Mouse (Mus musculus) gastrocnemius, postnatal 36 days (tissue): ENCODE measurements at regions not wholly inside any gene's neighbourhood (a gene's known extent, or its start where the extent isn't known, plus 50 kb on each side); places are given as distances from the start of the nearest gene placed in this dataset.

Experiments used
- DNase-seq, 2 experiments: peaks; one replicate each; pipeline ENCODE4 v3.0.0; 2022
- intact Hi-C: fragments of 180-260 bp; cut with DNase I; formaldehyde crosslinking; loops from one replicate; pipeline ENCODE4 v1.15.1; 2025

DNA sequence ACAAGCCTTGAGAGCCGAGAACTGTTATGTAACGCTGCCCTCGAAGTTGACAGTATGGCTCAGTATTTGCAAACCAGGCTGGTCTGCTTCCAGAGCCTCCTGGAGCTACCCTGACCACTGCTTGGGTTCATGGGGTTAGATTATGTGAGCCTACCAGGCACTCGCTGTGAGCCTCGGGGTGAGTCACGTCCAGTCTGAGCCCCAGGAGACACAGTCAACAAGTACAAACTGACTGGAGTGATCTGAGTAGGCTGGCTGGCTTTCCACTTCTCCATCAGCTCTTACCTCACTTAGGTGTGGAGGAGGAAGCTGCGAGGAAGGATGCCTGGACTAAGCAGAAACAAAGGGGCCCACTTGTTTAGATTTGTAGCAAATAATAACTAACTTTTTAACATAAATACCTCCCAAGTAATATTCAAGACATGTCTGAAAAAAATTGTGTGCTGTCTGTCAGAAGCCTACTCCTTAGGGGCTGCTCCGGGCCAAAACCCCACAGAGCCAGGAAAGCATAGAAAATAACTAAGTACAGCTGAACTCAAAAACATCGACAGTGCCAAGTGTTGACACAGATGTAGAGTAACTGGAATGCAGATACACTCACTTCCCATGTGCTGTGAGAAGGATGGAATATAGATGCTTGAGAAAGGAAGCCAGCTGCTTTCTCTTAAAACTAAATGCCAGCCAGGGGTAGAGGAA lies 77.6 kb downstream of the Zfp36l2 start:
- intact Hi-C loops, result loop anchor here (5.0 kb wide), 2 partner anchors 83 to 208 kb away; no protein-coding TSS in a partner anchor
- peak in 1 of 2 experiments; percentile 53 for DNase-seq

DNA sequence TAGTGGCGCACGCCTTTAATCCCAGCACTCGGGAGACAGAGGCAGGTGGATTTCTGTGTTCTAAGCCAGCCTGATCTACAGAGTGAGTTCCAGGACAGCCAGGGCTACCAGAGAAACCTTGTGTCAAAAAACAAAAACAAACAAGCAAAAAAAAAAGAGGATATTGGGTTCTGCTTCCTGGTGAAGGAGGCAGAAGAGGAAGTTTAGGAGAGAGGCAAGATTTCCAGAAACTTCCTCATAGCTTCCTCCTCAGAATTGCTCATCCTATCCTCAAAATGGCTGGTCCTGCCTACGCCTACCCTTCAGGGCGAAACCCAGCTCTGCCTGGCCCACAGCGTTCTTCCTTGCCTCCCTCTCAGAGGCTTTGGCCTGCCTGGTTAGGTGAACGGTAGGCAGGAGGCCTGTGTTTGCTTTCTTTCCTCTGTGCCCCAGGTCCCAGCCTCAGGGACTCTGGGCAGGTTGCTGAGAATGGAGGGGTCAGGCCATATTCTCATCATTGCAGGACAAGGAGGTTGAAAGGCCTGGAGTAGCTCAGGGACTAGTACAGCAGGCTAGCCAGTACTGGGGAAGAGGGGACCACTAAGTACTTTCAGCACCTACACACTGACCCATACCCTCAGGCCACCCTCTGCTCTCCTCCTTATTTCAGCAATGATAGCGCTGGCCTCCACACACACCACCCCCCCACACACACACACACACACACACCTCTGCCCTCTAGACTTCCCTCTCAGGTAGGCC lies 79.6 kb downstream of the Zfp36l2 start:
- DNase-seq, result no peak
- intact Hi-C loops, result no loop called here

DNA sequence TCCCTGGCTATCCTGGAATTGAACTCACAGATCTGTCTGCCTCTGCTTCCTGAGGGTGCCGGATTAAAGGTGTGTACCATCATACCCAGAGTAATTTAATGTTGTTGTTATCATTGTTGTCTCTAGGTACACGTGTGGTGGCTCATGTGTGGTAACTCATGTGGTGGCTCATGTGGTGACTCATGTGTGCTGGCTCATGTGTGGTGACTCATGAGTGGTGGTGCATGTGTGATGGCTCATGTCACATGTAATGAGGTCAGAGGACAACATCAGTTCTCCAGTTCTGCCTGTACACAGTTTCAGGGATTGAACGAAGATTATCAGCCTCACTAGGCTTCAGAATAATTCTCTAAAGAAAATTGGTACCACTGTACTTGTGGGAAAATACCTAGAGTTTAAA lies 80.2 kb downstream of the Zfp36l2 start:
- intact Hi-C loops, result no loop called here
- no peak for DNase-seq

GRCm38 (mm10) chr17:84104242-84104641 lies 83.5 kb downstream of the Zfp36l2 start:
- DNase-seq, result no peak
- intact Hi-C loops, result no loop called here

DNA sequence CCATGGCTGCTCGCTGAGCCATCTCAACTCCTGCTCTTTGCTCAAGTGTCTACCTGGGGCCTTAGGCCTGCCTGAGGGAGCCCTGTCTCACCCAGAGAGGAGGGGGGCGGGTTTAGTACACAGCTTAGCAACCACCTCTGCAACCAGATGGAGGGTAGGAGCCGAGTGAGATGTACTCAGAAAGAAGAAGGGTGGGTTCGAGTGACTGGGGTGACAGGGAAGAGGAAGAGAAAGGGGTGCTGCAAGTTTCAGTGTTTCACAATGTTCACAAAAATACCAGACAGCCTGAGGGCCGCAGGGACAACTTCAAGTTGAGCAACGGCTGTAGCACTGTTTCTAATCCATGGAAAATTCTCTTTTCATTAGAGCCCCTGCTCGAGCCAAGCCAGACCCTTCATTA lies 84.4 kb downstream of the Zfp36l2 start:
- intact Hi-C loops, result no loop called here
- DNase-seq, result no peak

GRCm38 (mm10) chr17:84101652-84102051 lies 86.1 kb downstream of the Zfp36l2 start:
- DNase-seq, result no peak
- intact Hi-C loops, result no loop called here

DNA sequence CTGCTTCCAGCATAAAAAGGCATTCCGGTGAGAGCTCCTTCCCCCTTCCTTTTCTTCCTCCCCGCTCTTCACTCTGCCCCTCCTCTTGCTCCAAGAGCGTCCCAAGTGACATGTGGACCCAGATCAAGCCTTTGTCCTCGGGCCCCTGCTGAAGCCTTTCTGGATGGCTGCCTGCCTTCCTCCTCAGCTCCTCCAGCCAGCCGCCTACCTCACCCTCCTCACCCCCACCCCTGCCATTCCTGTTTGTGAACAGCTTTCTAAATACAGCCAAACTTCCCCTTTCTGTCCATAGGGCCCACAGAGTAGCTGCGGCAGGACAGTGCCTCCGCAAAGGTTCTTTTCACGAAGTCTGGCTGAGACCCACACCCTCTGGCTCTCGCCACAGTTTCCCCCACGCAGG lies 87.2 kb downstream of the Zfp36l2 start:
- intact Hi-C loops, result no loop called here
- no peak for DNase-seq

DNA sequence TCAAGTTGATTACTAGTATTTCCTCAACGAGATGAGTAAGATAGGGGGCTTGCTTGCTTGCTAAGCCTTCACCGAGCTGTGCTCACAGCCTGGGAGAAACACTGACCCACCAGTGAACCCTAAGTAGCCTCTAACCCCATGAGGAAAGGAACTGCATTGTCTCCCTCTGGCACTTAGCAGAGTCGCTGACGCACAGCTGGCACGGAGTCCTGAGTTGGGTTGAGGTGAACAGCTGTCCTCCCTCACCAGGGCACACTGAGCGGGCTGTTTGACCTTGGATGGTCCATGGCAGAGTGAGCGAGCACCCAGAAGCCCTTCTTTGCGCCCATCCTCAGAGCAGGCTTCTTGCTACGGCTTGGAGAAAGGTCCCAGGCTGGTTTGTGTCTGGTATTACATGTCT lies 88.0 kb downstream of the Zfp36l2 start:
- intact Hi-C loops, result no loop called here
- no peak for DNase-seq

DNA sequence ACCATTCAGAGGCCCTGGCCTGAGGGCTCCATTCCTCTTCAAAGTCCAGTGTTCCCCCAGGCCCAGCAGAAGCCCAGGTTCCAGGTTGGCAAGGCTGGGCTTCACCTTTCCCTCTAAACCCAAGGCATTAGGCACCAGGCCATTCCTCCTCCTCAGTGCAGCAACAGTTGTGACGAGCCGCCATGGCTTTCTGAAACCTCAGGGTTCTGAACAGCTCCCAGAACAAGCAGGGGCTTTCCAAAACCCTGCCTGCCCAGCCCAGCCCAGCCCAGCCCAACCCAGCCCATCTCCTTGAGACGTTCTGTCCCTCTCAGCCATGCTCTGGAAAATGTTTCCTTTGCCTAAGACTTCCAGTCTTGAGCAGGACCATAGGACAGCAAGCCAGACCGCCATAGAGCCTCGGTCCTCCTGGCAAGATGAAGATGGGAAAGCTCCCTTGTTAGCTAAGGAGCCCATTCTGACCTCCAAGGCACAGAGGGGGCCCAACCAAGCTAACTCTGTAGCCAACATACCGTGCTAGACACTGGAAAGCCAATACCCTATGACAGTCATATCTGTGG lies 89.8 kb downstream of the Zfp36l2 start:
- intact Hi-C loops, result no loop called here
- no peak for DNase-seq

GRCm38 (mm10) chr17:84097286-84097685 lies 90.5 kb downstream of the Zfp36l2 start:
- intact Hi-C loops, result no loop called here
- DNase-seq, result no peak

DNA sequence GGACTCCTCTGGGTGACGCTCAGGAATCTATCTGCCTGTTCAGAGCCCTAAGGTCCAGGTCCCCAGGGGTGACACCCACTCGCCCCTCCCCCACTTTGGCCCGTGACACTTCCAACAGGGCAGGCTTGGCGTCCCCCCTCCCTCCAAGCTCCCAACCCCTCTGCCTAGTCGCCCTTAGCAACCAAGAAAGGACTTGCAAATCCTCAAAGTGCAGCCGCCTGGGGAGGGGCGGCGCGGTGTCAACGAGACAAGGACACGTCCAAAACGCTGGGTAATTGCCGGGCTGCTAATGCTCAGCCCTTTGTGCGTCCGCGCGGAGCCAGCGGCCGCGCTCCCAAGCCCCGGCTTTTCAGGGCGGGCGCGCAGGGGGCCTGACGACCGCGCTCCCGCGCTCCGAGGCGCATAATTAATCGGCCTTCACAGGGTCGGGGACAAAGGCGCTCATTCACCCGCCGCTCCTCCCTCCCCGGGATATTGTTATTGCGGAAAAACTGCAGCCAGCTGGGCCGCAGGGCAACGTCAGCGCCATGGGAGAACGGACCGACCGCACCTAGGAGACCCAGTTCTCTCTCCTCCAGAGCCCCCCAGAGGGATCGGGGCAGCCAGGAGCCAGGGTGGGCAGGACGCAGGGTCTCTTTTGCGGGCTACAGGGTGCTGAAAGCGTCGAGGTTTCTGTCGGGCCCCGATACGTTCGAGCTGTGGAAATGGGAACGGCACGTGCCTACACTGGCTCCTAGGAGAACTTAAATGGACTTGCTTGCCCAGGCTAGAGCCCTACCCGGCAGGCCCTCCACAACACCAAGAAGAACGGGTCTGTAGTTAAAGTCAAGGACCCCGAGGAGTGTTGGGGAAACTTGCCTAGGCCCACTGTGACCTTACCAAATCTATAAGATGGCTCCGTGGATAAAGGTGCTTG lies 91.1 kb downstream of the Zfp36l2 start:
- intact Hi-C loops, result no loop called here
- peak in 1 of 2 experiments; percentile 46 for DNase-seq

DNA sequence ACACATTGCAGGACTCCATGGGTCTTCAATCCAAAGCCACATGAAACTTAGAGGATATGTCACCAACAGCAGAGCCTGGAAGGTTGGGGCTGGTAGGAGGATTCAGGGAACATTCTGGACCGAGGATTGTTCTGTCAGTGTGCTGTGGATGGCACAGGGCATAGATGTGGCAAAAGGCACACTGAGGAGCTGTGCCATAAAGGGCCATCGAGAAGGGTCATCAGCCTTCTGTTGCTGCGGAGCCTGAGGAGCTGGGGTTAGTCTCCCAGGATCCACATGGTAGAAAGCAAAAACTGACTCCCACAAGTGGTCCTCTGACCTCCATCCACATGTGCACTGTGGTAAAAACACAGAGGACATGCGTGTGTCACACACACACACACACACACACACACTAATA lies 91.9 kb downstream of the Zfp36l2 start:
- DNase-seq, result no peak
- intact Hi-C loops, result no loop called here

DNA sequence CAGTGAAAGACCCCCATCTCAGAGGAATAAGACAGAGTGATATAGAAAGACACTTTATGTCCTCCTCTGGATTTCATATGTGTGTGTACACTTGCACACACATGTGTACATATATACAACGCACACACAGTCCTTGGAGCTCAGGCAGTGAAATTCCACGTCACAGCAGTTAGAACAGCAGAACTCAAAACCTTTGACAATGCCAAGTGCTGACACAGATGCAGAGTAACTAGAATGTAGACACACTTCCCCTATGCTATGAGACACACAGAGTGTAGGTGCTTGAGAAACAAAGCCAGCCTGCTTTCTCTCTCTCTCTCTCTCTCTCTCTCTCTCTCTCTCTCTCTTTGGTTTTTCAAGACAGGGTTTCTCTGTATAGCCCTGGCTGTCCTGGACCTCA lies 92.7 kb downstream of the Zfp36l2 start:
- DNase-seq, result no peak
- intact Hi-C loops, result no loop called here

DNA sequence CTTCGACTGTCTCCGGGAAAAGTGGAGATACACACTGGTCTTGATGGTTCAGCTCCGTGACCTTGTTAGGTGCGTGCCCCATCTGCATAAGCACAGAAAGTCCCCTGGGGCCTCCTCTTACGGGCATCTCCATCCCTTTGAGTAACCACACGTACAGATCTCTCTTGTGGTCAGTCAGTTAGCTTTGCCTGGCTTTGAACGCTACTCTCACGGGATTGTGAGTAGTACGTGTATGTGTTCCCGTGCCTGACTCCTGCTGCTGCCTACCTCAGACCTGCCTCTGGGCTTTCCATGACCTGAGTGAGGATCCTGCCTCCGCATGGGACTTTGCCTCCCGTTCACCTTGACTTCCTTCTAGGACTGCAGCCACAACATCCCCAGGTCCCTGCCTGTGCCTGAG lies 101.4 kb downstream of the Zfp36l2 start:
- DNase-seq, result no peak
- intact Hi-C loops, result no loop called here

DNA sequence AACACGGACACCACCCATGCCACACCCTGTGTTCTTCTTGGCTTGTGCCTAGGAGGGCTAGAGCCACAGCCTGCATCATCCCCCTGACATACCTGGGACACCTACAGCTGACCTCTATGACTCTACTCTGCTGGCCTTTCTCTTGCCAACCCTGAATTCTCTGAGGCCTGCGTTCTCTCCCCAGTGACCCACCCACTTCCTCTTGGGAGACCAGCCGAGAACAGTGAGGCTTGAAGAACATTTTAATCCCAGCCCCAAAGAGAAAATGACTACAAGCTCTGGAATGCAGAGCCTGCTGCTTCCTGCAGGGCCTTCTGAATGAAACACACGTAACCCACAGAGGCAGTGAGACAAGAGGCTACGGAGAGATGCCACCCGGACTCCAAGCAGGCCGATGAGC lies 102.0 kb downstream of the Zfp36l2 start:
- intact Hi-C loops, result no loop called here

GRCm38 (mm10) chr17:84085232-84085631 lies 102.5 kb downstream of the Zfp36l2 start:
- intact Hi-C loops, result no loop called here
- DNase-seq, result no peak

More for the DNA sequence above, 102.0 kb downstream of the Zfp36l2 start:
- DNase-seq, result peak; percentile 56 to 57

DNA sequence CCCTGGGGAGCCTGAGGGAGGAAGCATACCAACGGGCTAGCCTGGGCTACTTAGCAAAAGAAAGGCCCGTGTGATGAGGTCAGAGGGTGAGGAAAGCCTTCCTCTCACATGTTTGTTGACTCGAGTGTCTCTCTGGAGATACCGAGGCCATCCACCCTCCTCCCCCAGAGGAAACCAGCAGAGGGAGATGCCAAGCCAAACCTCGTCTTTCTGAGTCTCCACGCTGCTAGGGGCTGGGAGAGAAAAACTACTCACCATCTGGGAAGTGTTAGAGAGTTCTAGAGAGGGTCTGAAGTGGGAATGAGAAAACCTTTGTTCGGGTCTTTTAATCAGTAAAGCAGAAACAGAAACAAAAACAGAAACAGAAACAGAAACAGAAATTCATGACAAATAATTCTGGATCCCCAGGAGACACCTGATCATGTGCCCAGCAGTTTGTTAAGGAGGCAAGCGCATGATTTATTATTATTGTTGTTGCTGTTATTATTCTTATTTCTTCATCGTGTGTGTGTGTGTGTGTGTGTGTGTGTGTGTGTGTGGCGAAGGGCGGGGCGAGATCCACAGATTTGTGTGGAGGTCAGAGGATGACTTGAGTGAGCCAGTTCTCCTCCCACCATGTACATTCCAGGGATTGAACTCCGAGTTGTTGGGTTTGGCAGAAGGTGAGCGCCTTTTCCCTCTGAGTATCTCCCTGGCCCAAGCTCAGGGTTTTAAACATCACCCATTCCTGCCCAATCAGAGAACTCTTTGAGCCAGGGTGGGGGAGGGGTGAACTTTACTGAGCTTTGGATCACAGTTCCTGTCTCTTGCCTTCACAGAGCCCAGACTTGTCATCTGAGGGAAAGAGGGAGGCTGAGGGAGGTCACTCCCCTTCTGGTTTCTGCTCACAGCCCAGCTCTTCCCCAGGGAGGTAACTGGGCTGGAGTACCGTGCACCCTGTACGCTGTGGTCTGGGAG lies 104.2 kb downstream of the Zfp36l2 start:
- intact Hi-C loops, result no loop called here
- peak in 1 of 2 experiments; percentile 60 for DNase-seq

DNA sequence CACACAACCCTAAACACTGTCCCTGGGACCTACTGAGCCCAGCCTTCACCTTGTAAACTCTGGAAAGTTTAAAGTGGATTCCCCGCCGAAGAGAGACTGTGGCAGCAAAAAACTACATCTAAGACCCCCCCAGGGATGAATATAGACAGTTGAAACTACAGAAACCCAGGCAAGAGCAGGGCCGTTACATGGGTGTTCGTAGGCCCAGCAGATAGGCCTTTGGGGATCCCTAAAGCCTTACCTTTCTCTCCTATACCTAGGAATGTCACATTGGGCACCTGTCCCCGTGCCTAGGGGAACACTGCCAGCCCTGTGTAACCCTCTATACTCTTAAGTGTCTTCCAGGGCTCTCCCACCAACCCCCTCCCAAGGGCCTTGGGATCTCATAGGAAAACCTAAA lies 105.2 kb downstream of the Zfp36l2 start:
- DNase-seq, result no peak
- intact Hi-C loops, result no loop called here

DNA sequence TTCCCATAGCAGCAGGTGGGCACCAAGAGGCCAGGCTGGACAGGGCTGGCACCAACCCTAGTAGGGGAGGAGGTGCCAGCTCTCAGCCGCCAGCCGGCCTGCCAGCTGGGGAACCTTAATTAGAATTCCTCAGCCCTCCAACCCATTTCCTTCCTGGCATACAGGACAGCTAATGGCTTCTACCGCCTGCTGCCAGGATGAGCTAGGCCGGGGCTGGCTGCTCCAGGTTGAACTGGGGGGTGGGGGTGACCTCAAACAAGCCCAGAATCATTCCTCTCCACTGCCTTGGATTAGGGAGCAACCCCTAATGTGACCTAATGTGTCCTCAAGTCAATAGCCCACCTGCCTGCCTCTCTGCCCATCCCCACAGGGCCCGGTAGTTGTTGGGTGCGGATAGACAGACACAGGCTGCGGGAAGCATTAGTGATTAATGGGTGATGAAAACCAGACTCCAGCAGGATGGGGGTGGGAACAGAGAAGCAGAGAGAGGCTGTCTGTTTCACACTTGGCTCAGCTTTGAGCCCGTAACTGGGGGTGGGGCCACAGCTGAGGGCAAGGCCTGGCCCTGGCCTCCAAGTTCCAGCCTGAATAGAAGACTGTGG lies 105.9 kb downstream of the Zfp36l2 start:
- intact Hi-C loops, result no loop called here
- peak in 1 of 2 experiments; percentile 54 for DNase-seq
